Mouse (Mus musculus) skeletal muscle tissue, adult 2 months (tissue): Measurements from ENCODE around the gene Comtd1.
A peak's percentile ranks its signal among the peaks of the same experiment; 100 is the strongest.

ENCODE experiments used
- DNase-seq: peaks from one replicate; pipeline ENCODE4 v3.0.0-alpha.2; 2012; ENCODE audit warnings: low read depth, low spot score

The Comtd1 gene

GRCm38 (mm10) chr14:21848166-21849154, at the start of gene Comtd1:
Gene Comtd1 (minus strand): TSS chr14:21848977.
- peak; percentile 95 for DNase-seq

- no peak for DNase-seq
These were observed 43.5 kb upstream of the Comtd1 start for GRCm38 (mm10) chr14:21892341-21892659.

GRCm38 (mm10) chr14:21891581-21892340, 43.0 kb upstream of the Comtd1 start:
- no peak for DNase-seq

- DNase-seq: no peak
These were observed 41.7 kb upstream of the Comtd1 start for GRCm38 (mm10) chr14:21890430-21890829.

GRCm38 (mm10) chr14:21866816-21867215, 18.0 kb upstream of the Comtd1 start:
- no peak for DNase-seq

- DNase-seq: no peak
These were observed 17.5 kb upstream of the Comtd1 start for GRCm38 (mm10) chr14:21866291-21866690.

GRCm38 (mm10) chr14:21856886-21857285, 8.1 kb upstream of the Comtd1 start:
- DNase-seq: no peak

GRCm38 (mm10) chr14:21855961-21856360, 7.2 kb upstream of the Comtd1 start:
- DNase-seq: no peak

GRCm38 (mm10) chr14:21854271-21854670, 5.5 kb upstream of the Comtd1 start:
- no peak for DNase-seq

- DNase-seq: no peak
These were observed 4.8 kb upstream of the Comtd1 start for GRCm38 (mm10) chr14:21853456-21854109.

GRCm38 (mm10) chr14:21851996-21852791, 3.4 kb upstream of the Comtd1 start:
- no peak for DNase-seq

GRCm38 (mm10) chr14:21850419-21851127, 1.8 kb upstream of the Comtd1 start:
- no peak for DNase-seq

- no peak for DNase-seq
These were observed 994 bp upstream of the Comtd1 start for GRCm38 (mm10) chr14:21849524-21850418.

- DNase-seq: no peak
These were observed 1.2 kb downstream of the Comtd1 start for GRCm38 (mm10) chr14:21847381-21848165.

- DNase-seq: no peak
These were observed 1.9 kb downstream of the Comtd1 start for GRCm38 (mm10) chr14:21846827-21847380.

- DNase-seq: no peak
These were observed 5.5 kb downstream of the Comtd1 start for GRCm38 (mm10) chr14:21843263-21843662.

GRCm38 (mm10) chr14:21841819-21842592, 6.8 kb downstream of the Comtd1 start:
- no peak for DNase-seq
